Mouse (Mus musculus) bone marrow, adult 2 months (tissue): ENCODE measurements around the gene Hmgxb4. TPM values are rescaled to one million over a fixed set of nuclear protein-coding genes. Genes with fewer than 3 reads are reported as not detected.

Source experiments
- H3K27ac ChIP-seq: fragments of 200-500 bp; 2 replicates; pipeline ENCODE4 v1.5.1; 2012; ENCODE audit warnings: low read depth, mild to moderate bottlenecking, control low read depth, inconsistent platforms, low read length; ENCODE audit not compliant: control insufficient read depth, poor library complexity, insufficient read depth
- H3K4me1 ChIP-seq: fragments of 200-500 bp; 2 replicates; pipeline ENCODE4 v1.6.1; 2011; ENCODE audit warnings: low read length; ENCODE audit not compliant: control insufficient read depth, insufficient read depth
- H3K4me3 ChIP-seq: fragments of 200-500 bp; replicated peaks from 2 replicates; pipeline ENCODE3; 2011; ENCODE audit warnings: mild to moderate bottlenecking, low read depth, low read length, control low read depth; ENCODE audit not compliant: control insufficient read depth
- CTCF ChIP-seq: fragments of 200-500 bp; IDR thresholded peaks from 2 replicates; pipeline ENCODE4 v1.5.1; 2011; ENCODE audit warnings: low read length, control low read depth; ENCODE audit not compliant: control insufficient read depth, insufficient read depth
- POLR2A ChIP-seq: fragments of 200-500 bp; IDR thresholded peaks from 2 replicates; pipeline ENCODE4 v1.6.1; 2011; ENCODE audit warnings: low read depth, mild to moderate bottlenecking, control low read depth, low read length, borderline replicate concordance; ENCODE audit not compliant: control insufficient read depth
- WGBS: fragments of 180-500 bp; shearing (Covaris S2); methylation state at CpG from one replicate; pipeline ENCODE4 v1.1.7; 2018; 5-methylcytosine and 5-hydroxymethylcytosine counted together
- polyA plus RNA-seq: library from polyadenylated mRNA; stranded (reverse); fragments of >200 nt; gene quantifications from 2 replicates; pipeline ENCODE4 v1.2.4, GENCODE M21; 2011; ENCODE audit warnings: low replicate concordance; ENCODE audit not compliant: missing spikeins, insufficient read depth, insufficient read length

Gene Hmgxb4
- polyA plus RNA-seq, 1 experiment: 19.9 TPM

- Histone ChIP-seq H3K4me3 (no peak overlapping the region), H3K4me1 (peaks cover 5% of the 10 kb centered on the region; the same call in 1 of the 2 replicates), H3K27ac (no peak overlapping the region)
- peak; percentile 97 for TF ChIP-seq CTCF
- TF ChIP-seq POLR2A: no peak
- 20% methylated on average over 4 of the region's 4 CpGs for WGBS
Observed at GRCm38 (mm10) chr8:75071627-75072346, 78.6 kb downstream of the Hmgxb4 start.

GRCm38 (mm10) chr8:75074876-75075275 lies 81.7 kb downstream of the Hmgxb4 start:
- Histone ChIP-seq H3K27ac (no peak overlapping the region), H3K4me3 (no peak overlapping the region), H3K4me1 (no peaks in the 10 kb centered on the region; the same call in 1 of the 2 replicates)
- 89% methylated on average over 1 of the region's 1 CpGs for WGBS
- no peak for TF ChIP-seq CTCF

GRCm38 (mm10) chr8:75078215-75078614 lies 85.1 kb downstream of the Hmgxb4 start:
- WGBS: 83% methylated on average over 1 of the region's 1 CpGs
- H3K4me1 ChIP-seq: peaks cover 8% of the 10 kb centered on the region
- TF ChIP-seq CTCF (no peak), POLR2A (no peak)
- no peak overlapping the region for H3K4me3 ChIP-seq
- no peak overlapping the region for H3K27ac ChIP-seq

GRCm38 (mm10) chr8:75078851-75079250 lies 85.7 kb downstream of the Hmgxb4 start:
- 93% methylated on average over 9 of the region's 9 CpGs for WGBS
- H3K4me1 ChIP-seq: peaks cover 8% of the 10 kb centered on the region
- H3K4me3 ChIP-seq: no peak overlapping the region
- no peak overlapping the region for H3K27ac ChIP-seq
- TF ChIP-seq CTCF (no peak), POLR2A (no peak)

Other genes with a start within 250 kb of the Hmgxb4 start
- gene Isx, start 120.2 kb upstream of the Hmgxb4 start, polyA plus RNA-seq: not detected in 2 replicates
- 9.1 and 23.7 TPM in 2 replicates for gene Tom1, start 40.3 kb downstream of the Hmgxb4 start, polyA plus RNA-seq
- 297 and 316 TPM in 2 replicates for gene Hmox1, start 100.3 kb downstream of the Hmgxb4 start, polyA plus RNA-seq
- gene Mcm5, start 116.2 kb downstream of the Hmgxb4 start, polyA plus RNA-seq: 115 and 116 TPM in 2 replicates
- 0.90 TPM in 1 of 2 replicates, not detected in the other for gene Rasd2, start 220.6 kb downstream of the Hmgxb4 start, polyA plus RNA-seq